Mouse (Mus musculus) kidney, adult 2 months (tissue): Measurements from ENCODE around the gene Gm17428.

Experiments
- CTCF ChIP-seq: fragments of 200-500 bp; conservative IDR thresholded peaks from 2 replicates; pipeline ENCODE4 v1.5.1; 2011; ENCODE audit warnings: low read depth, mild to moderate bottlenecking, control low read depth, low read length, moderate library complexity, mixed read lengths; ENCODE audit not compliant: insufficient read depth, insufficient read length
- POLR2A ChIP-seq: fragments of 200-500 bp; IDR thresholded peaks from one replicate; pipeline ENCODE4 v1.6.1; 2011; ENCODE audit warnings: low read depth, low read length, control low read depth

DNA sequence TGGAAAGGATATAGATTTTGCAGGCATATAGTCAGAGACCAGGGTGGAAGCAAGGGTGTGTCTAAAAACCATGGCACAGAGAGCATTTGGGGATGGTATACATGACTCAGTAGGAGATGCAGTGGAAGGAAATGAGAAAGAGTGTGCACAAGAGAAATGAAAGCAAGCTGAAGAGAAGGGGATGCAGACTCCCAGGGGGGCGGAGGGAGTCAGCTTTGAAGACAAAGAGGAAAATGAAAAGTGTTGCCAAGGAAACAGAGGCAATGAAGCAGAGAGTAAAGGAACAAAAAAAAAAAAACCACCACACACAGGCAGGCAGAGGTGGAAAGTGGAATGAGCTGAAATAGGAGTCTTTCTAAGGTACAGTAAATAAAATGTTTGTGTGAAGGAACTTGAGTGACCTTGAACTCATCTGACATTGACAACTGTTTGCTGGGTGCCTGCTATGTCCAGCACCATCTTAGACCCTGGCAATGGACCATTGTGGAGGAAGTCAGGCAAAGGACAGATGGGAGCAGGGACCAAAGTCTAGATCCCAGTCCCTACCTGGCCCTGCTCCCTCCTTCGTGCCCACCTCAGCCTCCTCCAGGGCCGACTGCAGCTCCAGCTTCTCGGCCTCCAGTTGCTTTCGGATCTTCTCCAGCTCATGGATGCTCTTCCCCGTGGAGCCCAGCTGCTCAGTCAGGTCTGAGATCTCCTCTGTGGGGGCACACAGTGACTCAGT is 2.5 kb upstream of the Gm17428 start:
- no peak for TF ChIP-seq CTCF
- TF ChIP-seq POLR2A = no peak
